ENCODE assay signal across 19 mouse cellular contexts in the genomic region with DNA sequence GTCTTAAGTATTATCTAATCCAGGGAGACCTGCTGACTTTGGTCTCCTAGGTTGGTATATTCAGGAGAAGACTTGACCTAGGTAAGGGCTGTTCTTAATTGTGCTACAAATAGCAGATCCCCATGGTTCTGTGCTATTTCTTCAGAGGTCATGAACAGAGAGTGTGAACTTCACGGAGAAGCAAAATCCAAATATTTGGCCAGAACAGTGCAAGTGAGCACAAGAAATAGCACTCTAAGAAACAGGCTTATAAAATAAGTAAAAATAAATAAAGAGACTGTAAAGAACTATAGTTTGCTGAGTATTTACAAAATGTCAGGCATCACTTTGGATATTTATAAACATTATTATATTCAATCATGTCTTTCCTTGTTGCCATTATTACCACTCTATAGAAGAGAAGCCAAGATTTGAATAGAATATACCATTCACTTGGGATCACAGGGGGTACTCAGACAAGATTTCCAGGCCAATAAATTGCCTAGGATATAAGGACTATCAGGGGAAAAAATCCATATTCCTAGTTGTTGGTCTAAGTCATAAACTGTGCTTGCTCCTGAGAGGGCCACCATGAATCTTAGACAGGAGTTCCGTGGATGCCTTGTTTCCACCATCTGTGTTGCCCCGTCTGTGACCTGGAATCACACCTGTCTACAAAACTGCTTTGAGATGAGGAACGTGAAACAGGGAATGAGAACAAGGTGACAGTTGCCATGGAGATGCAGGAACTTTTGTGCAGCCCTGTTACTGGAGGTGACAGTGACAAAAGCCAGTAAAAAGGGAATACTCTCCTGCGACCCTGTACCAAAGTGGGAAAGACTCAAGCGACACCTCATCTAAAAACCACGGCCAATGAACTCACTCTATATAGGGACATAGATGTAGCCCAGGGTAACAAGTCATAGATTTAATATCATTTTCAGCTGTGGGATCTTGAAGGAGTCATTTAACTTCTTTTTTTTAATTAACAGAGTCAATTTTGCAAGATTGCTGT.
DNase-seq lines count a peak whose midpoint lies in the region; ATAC-seq and TF ChIP-seq lines count a peak whose summit lies in the region.
"Had no signal": no experiment of that assay in that cellular context is flagged by ENCODE, and none has a peak within 500 bp of the region (broad histone marks: within the 10 kb centered on the region; RNA-seq: fewer than 3 reads in every experiment).

No protein-coding gene starts in this region.

- TF ChIP-seq POLR2A in embryonic fibroblast, embryonic 13.5 days (IDR thresholded peaks at IDR 0.05; ENCODE audit: low read depth, low read length), result no peak

- H3K9me3 ChIP-seq in lung, embryonic 16.5 days (ENCODE audit: control insufficient read depth, low read length), result no peaks in the 10 kb centered on the region
- no peaks in the 10 kb centered on the region for H3K9me3 ChIP-seq in heart, embryonic 12.5 days (replicated peaks)
- H3K9me3 ChIP-seq: embryonic facial prominence, embryonic 15.5 days; hindbrain, embryonic 15.5 days; midbrain, embryonic 10.5 days had no signal

- H3K27ac ChIP-seq in lung, embryonic 16.5 days (ENCODE audit: low read length), result 0 out of 2 replicates have a peak overlapping the region, but pooled peaks have one; percentile 12
- H3K27ac ChIP-seq in embryonic fibroblast, embryonic 13.5 days (ENCODE audit: insufficient read depth, low read length), result peak overlapping the region; percentile 44; the same call in 1 of the 2 replicates
- no peak overlapping the region for H3K27ac ChIP-seq in heart, embryonic 12.5 days (ENCODE audit: poor library complexity, severe bottlenecking)
- H3K27ac ChIP-seq: embryonic facial prominence, embryonic 15.5 days; hindbrain, embryonic 15.5 days; macrophage; midbrain, embryonic 10.5 days; stomach, postnatal 0 days had no signal

- TF ChIP-seq CTCF in embryonic fibroblast, embryonic 13.5 days (IDR thresholded peaks at IDR 0.05; ENCODE audit: borderline replicate concordance, insufficient read depth, low read length), result no peak

- H3K36me3 ChIP-seq in lung, embryonic 16.5 days (ENCODE audit: control insufficient read depth, insufficient read depth, low read length), result no peaks in the 10 kb centered on the region
- no peaks in the 10 kb centered on the region for H3K36me3 ChIP-seq in heart, embryonic 12.5 days
- H3K36me3 ChIP-seq: embryonic facial prominence, embryonic 15.5 days; hindbrain, embryonic 15.5 days; midbrain, embryonic 10.5 days had no signal

- H3K4me3 ChIP-seq in lung, embryonic 16.5 days (ENCODE audit: low read length), result no peak overlapping the region
- no peak overlapping the region for H3K4me3 ChIP-seq in embryonic fibroblast, embryonic 13.5 days (ENCODE audit: insufficient read depth, low read length)
- no peak overlapping the region for H3K4me3 ChIP-seq in heart, embryonic 12.5 days
- H3K4me3 ChIP-seq: embryonic facial prominence, embryonic 15.5 days; hindbrain, embryonic 15.5 days; midbrain, embryonic 10.5 days had no signal

- no peak for DNase-seq in cerebellum, postnatal 4 days (ENCODE audit: low spot score in 2 of 2)
- DNase-seq in lung, postnatal 25 days (ENCODE audit: low spot score), result no peak
- no peak for DNase-seq in gastrocnemius, postnatal 25 days
- no peak for DNase-seq in urinary bladder, adult 18-20 months (ENCODE audit: low spot score in 2 of 2)
- DNase-seq: adrenal gland, adult 8-10 months; gastrocnemius, postnatal 10 days; heart, postnatal 36 days; liver; thymus, postnatal 14 days had no signal

- no peak overlapping the region for H3K9ac ChIP-seq in lung, embryonic 16.5 days (ENCODE audit: low read length)
- no peak overlapping the region for H3K9ac ChIP-seq in heart, embryonic 12.5 days
- H3K9ac ChIP-seq: embryonic facial prominence, embryonic 15.5 days; hindbrain, embryonic 15.5 days had no signal

- peaks cover 8% of the 10 kb centered on the region for H3K4me1 ChIP-seq in lung, embryonic 16.5 days (replicated peaks; ENCODE audit: control insufficient read depth, insufficient read depth, low read length)
- H3K4me1 ChIP-seq in embryonic fibroblast, embryonic 13.5 days (ENCODE audit: control insufficient read depth, insufficient read depth, low read length), result peaks cover 6% of the 10 kb centered on the region; the same call in 1 of the 2 replicates
- H3K4me1 ChIP-seq in heart, embryonic 12.5 days (replicated peaks), result peaks cover 4% of the 10 kb centered on the region; the same call in 1 of the 2 replicates
- H3K4me1 ChIP-seq: embryonic facial prominence, embryonic 15.5 days; hindbrain, embryonic 15.5 days; midbrain, embryonic 10.5 days had no signal

- 46% methylated on average over 7 of the region's 7 CpGs for WGBS in lung, embryonic 16.5 days
- 44% methylated on average over 7 of the region's 7 CpGs for WGBS in heart, embryonic 12.5 days

- ATAC-seq in cerebellum, adult (ENCODE audit: insufficient number of reproducible peaks, low FRiP score, low TSS enrichment), result peak; percentile 23; the same call in 1 of the 2 replicates
- ATAC-seq in lung, embryonic 16.5 days (ENCODE audit: low read depth), result peak; percentile 83
- ATAC-seq in heart, embryonic 12.5 days (ENCODE audit: insufficient number of reproducible peaks, low FRiP score), result no peak
- ATAC-seq: intestine, postnatal 0 days had no signal

- no peak overlapping the region for H3K4me2 ChIP-seq in lung, embryonic 16.5 days (ENCODE audit: low read depth, low read length)
- H3K4me2 ChIP-seq in heart, embryonic 12.5 days, result no peak overlapping the region
- H3K4me2 ChIP-seq: embryonic facial prominence, embryonic 15.5 days; hindbrain, embryonic 15.5 days had no signal

- no peaks in the 10 kb centered on the region for H3K27me3 ChIP-seq in lung, embryonic 16.5 days (ENCODE audit: control insufficient read depth, insufficient read depth, low read depth, low read length)
- no peaks in the 10 kb centered on the region for H3K27me3 ChIP-seq in heart, embryonic 12.5 days (replicated peaks)
- H3K27me3 ChIP-seq: embryonic facial prominence, embryonic 15.5 days; hindbrain, embryonic 15.5 days had no signal
